Mouse (Mus musculus): ENCODE data around the gene Fem1a. TPM values are rescaled to one million over a fixed set of nuclear protein-coding genes. Genes with fewer than 3 reads are reported as not detected.
"Not testable (repeated sequence)": the region's sequence is repeated elsewhere in the genome, so short reads cannot be mapped to it uniquely, and the experiment has no call there.

The Fem1a gene
- total RNA-seq, 2 experiments from 2014 or later: 2.7 to 4.9 TPM

- peak; percentile 41; the same call in 1 of the 2 replicates for ATAC-seq (replicated peaks; ENCODE audit: low FRiP score, poor library complexity, severe bottlenecking)
These were observed 5.3 kb upstream of the Fem1a start for GRCm38 (mm10) chr17:56251136-56251829.

GRCm38 (mm10) chr17:56254695-56255094, 1.9 kb upstream of the Fem1a start:
- no peak for ATAC-seq (replicated peaks; ENCODE audit: low FRiP score, poor library complexity, severe bottlenecking)

GRCm38 (mm10) chr17:56255429-56255828, 1.2 kb upstream of the Fem1a start:
- ATAC-seq (replicated peaks; ENCODE audit: low FRiP score, poor library complexity, severe bottlenecking): no peak

- ATAC-seq (replicated peaks; ENCODE audit: low FRiP score, poor library complexity, severe bottlenecking): peak; percentile 87
These were observed 759 bp upstream of the Fem1a start for GRCm38 (mm10) chr17:56255863-56256238.

- no peak for ATAC-seq (replicated peaks; ENCODE audit: low FRiP score, poor library complexity, severe bottlenecking)
These were observed 728 bp downstream of the Fem1a start for GRCm38 (mm10) chr17:56257181-56257894.

- ATAC-seq (replicated peaks; ENCODE audit: low FRiP score, poor library complexity, severe bottlenecking): not testable (repeated sequence)
These were observed 1.7 kb downstream of the Fem1a start for GRCm38 (mm10) chr17:56258269-56258668.

- not testable (repeated sequence) for ATAC-seq (replicated peaks; ENCODE audit: low FRiP score, poor library complexity, severe bottlenecking)
These were observed 2.2 kb downstream of the Fem1a start for GRCm38 (mm10) chr17:56258812-56259211.

GRCm38 (mm10) chr17:56259301-56260037, 2.9 kb downstream of the Fem1a start:
- no peak for ATAC-seq (replicated peaks; ENCODE audit: low FRiP score, poor library complexity, severe bottlenecking)

GRCm38 (mm10) chr17:56261166-56261565, 4.6 kb downstream of the Fem1a start:
- ATAC-seq (replicated peaks; ENCODE audit: low FRiP score, poor library complexity, severe bottlenecking): no peak

GRCm38 (mm10) chr17:56262645-56263094, 6.1 kb downstream of the Fem1a start:
- no peak for ATAC-seq (replicated peaks; ENCODE audit: low FRiP score, poor library complexity, severe bottlenecking)

- ATAC-seq (replicated peaks; ENCODE audit: low FRiP score, poor library complexity, severe bottlenecking): peak; percentile 86
These were observed 7.4 kb downstream of the Fem1a start for GRCm38 (mm10) chr17:56264020-56264419.

GRCm38 (mm10) chr17:56265011-56265410, 8.4 kb downstream of the Fem1a start:
- ATAC-seq (replicated peaks; ENCODE audit: low FRiP score, poor library complexity, severe bottlenecking): no peak

- no peak for ATAC-seq (replicated peaks; ENCODE audit: low FRiP score, poor library complexity, severe bottlenecking)
These were observed 9.3 kb downstream of the Fem1a start for GRCm38 (mm10) chr17:56265869-56266268.

GRCm38 (mm10) chr17:56266271-56266670, 9.7 kb downstream of the Fem1a start:
- ATAC-seq (replicated peaks; ENCODE audit: low FRiP score, poor library complexity, severe bottlenecking): no peak

- peak; percentile 78 for ATAC-seq (replicated peaks; ENCODE audit: low FRiP score, poor library complexity, severe bottlenecking)
These were observed 12.6 kb downstream of the Fem1a start for GRCm38 (mm10) chr17:56269153-56269630.

- no peak for ATAC-seq (replicated peaks; ENCODE audit: low FRiP score, poor library complexity, severe bottlenecking)
These were observed 13.1 kb downstream of the Fem1a start for GRCm38 (mm10) chr17:56269741-56270140.

GRCm38 (mm10) chr17:56271609-56272253, 15.1 kb downstream of the Fem1a start:
- ATAC-seq (replicated peaks; ENCODE audit: low FRiP score, poor library complexity, severe bottlenecking): no peak

GRCm38 (mm10) chr17:56272644-56273043, 16.0 kb downstream of the Fem1a start:
- no peak for ATAC-seq (replicated peaks; ENCODE audit: low FRiP score, poor library complexity, severe bottlenecking)

- no peak for ATAC-seq (replicated peaks; ENCODE audit: low FRiP score, poor library complexity, severe bottlenecking)
These were observed 16.9 kb downstream of the Fem1a start for GRCm38 (mm10) chr17:56273482-56273881.

- no peak for ATAC-seq (replicated peaks; ENCODE audit: low FRiP score, poor library complexity, severe bottlenecking)
These were observed 17.4 kb downstream of the Fem1a start for GRCm38 (mm10) chr17:56273986-56274385.

All from erythroblast, adult 5-6 weeks (primary cell).